Mouse (Mus musculus): ENCODE results near the gene Cacna1c. TPM values are rescaled to one million over a fixed set of nuclear protein-coding genes. Genes with fewer than 3 reads are reported as not detected.

Cacna1c gene
- total RNA-seq, 2 experiments from 2014 or later = 201 to 225 TPM

GRCm38 (mm10) chr6:119096481-119096880 is 99.7 kb downstream of the Cacna1c start:
- DNase-seq = no peak

DNA sequence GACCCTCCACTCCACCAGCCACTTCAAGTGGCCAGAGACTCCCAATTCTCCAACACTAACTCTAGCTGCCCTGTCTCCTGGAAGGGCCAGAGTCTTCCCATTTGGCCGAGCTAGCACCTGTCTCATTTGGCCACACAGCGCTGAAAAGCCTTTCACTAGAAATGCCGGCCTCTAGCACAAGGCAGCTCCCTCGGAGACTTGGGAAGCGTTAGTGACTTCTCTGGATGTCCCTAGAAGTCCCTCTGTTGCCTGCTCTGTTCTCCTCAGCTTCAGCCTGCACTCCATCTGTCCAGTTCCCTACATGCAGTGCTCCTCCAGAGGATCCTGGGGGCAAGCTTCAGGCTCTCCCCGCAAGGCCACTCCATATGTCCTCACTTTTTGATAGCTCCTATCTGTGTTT is 101.1 kb downstream of the Cacna1c start:
- no peak for DNase-seq

- DNase-seq = peak; percentile 57 to 71
Observed at GRCm38 (mm10) chr6:119089173-119089572, 107.0 kb downstream of the Cacna1c start.

DNA sequence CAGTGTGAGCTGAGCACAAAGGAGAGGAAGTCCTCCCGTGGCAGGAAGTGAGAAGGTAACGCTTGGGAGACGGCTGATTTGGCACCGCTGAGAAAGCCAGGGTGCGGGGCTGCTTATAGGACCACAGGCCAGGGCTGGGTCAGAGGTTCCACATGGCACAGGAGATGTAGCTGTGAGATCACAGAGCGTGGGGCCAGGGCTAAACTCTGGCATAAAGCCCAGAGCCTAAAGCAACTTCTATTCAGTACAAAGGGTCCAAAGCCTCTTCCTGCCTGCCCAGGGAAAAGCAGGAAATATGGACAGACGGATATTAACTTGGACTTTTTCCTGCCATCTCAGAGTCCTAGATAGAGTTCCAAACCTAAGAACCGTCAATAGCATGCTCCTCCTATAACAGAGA is 107.8 kb downstream of the Cacna1c start:
- no peak for DNase-seq

DNA sequence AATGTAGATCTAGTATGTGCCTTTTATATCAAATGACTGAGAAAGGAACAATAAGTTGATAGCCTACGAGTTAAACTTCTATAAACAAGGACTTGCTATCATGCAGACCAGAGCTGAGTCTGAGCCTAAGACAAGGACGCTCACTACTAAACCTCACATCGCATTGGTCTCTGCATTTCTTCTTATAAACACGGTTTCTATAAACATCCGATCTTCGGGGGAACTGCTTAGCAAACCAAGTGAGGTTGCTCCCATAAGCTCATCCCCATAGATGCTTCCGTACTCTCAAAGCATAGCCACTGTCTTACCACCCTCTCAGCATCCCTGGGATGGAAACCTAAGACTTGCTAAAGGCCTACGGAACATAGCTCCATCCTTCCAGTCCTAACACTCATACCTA is 108.3 kb downstream of the Cacna1c start:
- DNase-seq = no peak

- no peak for DNase-seq
Observed at GRCm38 (mm10) chr6:119085789-119086188, 110.4 kb downstream of the Cacna1c start.

GRCm38 (mm10) chr6:119084532-119084931 is 111.7 kb downstream of the Cacna1c start:
- no peak for DNase-seq

- DNase-seq = no peak
Observed at GRCm38 (mm10) chr6:119083559-119083958, 112.7 kb downstream of the Cacna1c start.

DNA sequence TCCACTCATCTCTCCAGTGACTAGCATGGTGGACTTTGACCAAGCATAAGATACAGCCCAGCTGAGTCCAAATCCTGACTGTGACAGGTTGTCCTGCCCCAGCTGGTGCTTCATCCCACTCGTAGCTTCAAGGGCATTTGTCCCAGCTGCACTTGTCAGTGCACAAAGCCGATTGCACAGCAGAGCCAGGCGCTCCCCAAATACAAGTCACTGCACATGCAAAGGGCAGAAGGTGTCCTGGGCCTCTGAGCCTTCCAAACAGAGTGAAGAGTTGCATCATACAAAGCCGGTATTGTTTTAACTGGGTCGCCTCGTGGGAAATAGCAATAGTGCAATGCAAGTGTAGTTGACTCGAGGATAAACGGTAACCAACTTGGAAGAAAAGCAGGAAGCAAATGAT is 113.6 kb downstream of the Cacna1c start:
- DNase-seq = peak; percentile 57 to 61

GRCm38 (mm10) chr6:119081650-119082049 is 114.6 kb downstream of the Cacna1c start:
- DNase-seq = no peak

DNA sequence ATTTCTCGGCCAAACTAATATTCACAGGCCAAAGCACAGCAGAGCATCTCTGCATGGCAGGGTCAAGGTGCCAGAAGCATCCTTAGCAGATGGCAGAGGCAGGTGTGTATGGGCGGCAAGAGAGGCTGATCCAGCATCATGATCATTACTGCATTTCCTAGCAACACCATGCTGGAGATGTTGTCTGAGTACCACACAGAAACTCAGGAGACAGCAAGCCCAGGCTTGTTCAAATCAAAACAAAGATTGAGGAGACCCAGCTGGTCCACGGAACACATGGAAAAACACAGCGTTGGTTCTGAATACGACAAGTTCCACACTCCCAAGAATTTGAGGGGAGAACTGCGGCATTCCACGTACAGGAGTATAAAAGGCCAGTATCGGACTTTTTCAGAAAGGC is 116.6 kb downstream of the Cacna1c start:
- no peak for DNase-seq

- no peak for DNase-seq
Observed at GRCm38 (mm10) chr6:119078912-119079311, 117.3 kb downstream of the Cacna1c start.

DNA sequence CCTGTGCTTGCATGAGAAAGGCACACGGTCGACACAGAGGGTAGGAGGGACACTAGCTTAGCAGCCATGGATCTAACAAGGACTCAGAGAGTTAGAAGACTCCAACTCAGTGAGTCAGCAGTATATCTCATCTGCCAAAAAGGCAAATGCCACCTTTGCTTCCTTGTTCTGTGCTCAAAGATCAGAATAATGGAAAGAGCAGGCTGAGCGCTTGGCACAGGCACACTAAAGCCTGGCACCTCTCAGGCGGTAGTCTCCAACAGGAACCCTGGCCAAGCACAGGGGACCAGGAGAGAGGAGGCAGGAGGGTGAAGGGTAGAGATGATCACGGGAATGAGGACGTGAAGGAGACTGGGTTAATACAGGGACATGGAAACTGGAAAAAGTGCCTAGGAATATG is 119.0 kb downstream of the Cacna1c start:
- DNase-seq = peak; percentile 40 to 55

- no peak for DNase-seq
Observed at GRCm38 (mm10) chr6:119073419-119074071, 122.7 kb downstream of the Cacna1c start.

- DNase-seq = no peak
Observed at GRCm38 (mm10) chr6:119072772-119073171, 123.4 kb downstream of the Cacna1c start.

GRCm38 (mm10) chr6:119070771-119071170 is 125.4 kb downstream of the Cacna1c start:
- no peak for DNase-seq

DNA sequence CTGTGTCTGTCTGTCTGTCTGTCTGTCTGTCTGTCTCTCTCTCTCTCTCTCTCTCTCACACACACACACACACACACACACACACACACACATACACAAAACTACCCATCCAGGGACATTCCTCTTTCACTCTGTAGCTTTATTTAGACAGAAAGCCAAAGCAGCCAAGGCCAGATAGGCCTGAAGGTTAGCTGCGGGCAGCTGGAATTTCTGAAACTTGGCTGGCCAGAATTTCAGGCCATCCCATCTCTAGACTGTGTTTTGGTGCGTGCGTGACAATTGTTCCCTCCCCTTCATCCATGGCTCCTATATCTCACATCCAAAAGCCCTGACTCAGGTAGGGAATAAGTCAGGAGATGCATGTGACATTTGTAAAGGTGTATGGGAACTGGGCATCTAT is 125.9 kb downstream of the Cacna1c start:
- DNase-seq = no peak

DNA sequence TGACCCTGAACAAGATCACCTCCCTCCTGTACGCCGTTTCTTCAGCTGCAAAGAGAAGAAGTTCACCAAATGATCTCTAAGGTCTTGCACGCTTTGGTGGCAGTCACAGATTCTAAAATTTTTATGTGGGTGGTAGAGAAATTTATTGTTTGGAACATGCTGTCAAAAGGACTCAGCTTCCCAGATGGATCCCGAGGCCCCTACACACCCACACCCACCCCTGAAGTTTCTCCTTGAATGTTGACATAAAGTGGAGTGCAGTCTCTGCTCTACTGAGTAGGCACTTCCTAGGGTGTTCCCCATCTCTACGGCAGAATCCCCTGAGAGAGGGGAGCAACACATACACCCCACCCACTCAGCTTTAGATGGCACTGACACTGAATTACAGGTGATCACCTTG is 127.1 kb downstream of the Cacna1c start:
- no peak for DNase-seq

- DNase-seq = no peak
Observed at GRCm38 (mm10) chr6:119068650-119069049, 127.6 kb downstream of the Cacna1c start.

DNA sequence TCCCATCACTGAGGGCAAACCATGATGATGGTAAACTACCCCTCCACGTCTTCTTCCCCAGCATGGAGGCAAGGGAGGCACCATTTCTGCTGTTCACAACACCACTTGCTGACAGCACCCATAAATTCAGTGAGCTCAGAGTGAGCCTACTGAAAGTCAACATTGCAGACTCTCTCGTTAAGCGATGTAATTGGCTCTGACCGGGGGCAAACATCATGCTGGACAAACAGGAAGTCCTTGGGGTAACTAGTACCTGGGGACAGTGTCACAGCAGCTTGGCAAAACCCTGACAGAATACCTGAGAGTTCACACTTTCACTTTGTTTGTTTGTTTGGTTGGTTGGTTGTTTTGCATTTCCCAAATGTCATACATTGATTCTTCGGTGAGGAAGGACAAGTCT is 131.3 kb downstream of the Cacna1c start:
- DNase-seq = no peak

GRCm38 (mm10) chr6:119064430-119064829 is 131.8 kb downstream of the Cacna1c start:
- no peak for DNase-seq

- DNase-seq = no peak
Observed at GRCm38 (mm10) chr6:119062695-119063094, 133.5 kb downstream of the Cacna1c start.

GRCm38 (mm10) chr6:119058896-119059295 is 137.3 kb downstream of the Cacna1c start:
- no peak for DNase-seq

DNA sequence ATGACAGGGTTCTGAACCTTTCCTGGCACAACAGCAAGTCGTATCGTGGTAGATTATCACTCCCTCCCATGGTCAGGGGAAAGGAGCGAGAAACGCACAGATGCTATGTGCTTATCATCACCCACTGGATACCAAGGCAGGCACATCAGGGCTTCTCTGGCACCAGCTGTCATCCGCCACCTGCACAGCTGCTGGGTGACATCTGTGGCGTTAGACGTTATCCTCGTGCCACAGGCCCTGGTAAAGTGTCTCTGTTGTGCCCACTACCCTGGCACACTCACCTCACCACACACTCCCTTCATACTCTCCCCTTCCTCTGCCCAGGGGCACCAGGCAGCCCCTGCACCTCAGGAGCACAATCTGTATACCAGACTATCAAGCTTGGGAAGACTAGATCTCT is 137.8 kb downstream of the Cacna1c start:
- no peak for DNase-seq

DNA sequence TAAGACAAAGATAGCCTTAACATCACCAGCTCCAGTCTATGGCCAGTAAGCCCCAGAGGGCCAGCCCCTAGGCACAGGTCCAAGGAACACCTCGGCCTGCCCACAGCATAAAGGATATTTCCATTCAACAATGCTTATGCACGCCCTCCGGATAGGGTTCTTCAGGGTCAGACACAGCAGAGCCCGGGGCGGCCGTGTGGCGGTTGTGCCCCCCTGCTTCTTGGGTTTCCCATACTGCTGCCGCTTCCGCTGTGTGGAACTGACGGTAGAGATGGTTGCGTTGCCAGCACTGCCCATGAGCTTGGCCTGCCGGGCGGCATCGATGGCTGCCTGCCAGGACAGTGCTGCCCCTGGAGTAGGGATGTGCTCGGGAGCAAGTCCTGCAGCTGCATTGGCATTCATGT is 139.1 kb downstream of the Cacna1c start:
- peak; percentile 51 to 53 for DNase-seq
